Mouse (Mus musculus): ENCODE measurements at regions not wholly inside any gene's neighbourhood (a gene's known extent, or its start where the extent isn't known, plus 50 kb on each side); places are given as distances from the start of the nearest gene placed in this dataset.

DNA sequence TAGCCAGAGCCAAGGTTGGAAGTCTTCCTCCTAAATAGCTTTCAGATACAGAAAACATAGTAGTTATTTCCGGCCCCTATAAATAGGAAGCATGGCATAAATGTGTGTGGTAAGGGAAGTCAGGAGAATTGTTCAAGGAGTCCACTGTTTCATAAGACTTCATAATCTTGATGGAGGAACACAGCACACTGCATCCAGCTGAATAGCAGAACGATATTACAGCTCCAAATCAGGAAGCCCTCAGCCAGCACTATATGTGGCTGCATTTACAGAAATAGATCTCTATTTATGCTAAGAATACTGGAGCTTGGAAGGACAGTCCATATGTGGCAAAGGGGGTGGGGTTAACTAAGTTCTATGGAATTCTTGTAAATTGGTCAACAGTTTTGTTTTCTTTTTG lies 371.1 kb downstream of the Elavl2 start:
- DNase-seq, result no peak

DNA sequence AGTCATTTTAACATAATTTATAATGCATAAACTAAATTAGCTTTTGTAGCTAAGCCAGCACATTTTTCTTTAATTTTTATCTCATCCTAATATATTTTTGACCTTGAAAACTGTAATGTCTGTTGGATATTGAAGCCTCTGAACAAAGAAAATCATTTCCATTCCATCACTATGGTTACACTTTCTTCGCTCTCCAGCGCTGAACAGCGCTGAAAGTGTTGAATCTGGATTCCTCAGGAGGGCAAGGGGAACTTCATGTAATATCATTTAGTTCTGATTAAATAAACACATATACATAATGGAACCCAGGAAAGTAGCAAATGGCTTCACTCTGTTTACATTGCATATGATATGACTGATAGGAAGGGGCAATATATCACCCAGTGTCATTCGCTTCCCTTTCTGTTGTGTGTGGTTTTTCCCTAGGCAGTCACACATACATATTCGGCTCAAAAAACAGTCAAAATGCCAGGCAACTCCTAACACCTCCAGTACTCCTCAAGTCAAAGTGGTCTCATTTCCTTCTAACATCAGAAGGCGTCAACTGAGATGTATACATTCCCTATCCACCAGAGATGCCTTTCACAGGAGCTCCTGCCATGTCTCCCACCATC lies 372.5 kb downstream of the Elavl2 start:
- DNase-seq, result no peak

DNA sequence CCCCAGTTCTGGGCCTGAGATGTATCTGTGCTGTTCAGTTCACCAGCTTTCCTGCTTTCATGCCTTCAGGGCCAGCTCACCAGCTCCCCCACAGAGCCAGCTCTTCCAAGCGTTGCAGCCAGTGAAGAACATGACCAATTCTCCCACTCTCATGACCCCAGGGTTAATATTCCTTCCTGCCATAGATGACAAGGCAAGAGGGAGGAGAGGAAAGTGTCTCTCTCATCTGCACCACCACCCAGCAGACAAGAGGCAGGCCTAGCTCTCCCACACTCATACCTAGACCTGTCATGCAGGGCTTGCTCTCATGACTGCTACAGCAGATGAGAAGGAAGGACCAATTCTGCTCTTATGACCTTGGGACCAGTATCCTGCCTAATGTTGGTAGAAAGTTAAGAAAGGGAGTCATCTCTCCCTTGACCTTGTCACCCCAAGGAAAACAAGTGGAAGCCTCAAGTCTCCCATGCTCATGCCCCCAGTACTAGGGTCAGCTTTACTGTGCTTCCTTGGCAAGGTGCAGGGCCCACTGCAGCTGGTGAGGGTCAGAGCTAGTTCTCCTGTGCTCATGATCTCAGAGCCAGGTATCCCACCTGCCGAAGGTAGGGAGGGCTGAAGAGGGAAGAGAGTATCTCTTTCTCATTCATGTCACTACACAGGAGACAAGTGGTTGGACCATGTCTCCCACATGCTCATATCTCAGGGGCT lies 404.0 kb downstream of the Elavl2 start:
- no peak for DNase-seq

DNA sequence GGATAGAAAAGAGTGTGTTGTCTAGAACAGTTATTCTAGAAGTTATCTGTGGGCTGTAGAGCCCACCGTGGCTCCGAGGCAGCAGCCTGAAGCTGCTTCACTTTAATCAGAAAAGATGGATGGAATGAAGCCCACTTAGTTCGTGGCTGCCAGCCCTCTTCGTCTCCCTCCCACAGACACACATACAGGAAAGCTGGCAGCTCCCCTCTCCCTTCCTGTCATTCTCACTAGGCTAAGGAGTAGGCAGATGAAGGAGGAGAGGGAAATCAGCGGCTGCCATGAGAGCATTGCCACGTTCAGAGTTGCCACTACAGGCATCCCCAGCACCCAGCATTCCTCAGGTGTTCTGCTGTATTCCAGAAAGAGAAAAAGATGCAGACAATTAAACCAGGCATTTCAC lies 435.9 kb downstream of the Elavl2 start:
- no peak for DNase-seq

DNA sequence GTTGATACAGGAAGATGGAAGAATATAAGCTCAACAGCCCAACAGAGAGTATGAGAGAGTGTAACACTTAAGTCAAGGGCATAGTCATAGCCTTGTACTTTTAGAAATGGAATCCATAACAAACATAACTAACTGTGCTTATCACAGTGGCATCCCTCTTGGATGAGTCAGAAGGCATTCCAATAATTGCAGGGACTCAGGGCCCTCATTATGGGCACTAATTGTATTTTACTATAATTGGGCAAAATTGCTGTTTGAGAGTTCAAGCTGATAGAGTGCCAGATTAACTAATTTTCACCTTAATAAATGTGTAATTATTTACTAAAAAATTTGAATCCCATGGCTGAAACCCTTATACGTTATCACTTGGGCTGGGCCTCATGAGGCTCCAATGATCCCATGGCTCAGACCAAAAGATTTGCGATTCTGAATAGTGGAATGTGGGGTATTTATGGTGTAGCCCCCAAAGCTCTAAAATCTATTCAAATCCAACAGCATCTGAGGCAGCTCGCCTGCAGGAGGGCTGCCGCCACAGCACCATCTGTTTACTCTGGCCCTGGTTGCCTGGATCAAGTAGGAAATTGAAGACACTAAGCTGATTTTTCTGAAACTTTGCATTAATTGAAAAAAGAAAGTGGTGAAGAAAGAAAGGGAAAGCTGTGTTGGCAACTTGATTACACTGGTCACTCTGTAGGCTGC lies 456.7 kb downstream of the Elavl2 start:
- DNase-seq, result no peak

DNA sequence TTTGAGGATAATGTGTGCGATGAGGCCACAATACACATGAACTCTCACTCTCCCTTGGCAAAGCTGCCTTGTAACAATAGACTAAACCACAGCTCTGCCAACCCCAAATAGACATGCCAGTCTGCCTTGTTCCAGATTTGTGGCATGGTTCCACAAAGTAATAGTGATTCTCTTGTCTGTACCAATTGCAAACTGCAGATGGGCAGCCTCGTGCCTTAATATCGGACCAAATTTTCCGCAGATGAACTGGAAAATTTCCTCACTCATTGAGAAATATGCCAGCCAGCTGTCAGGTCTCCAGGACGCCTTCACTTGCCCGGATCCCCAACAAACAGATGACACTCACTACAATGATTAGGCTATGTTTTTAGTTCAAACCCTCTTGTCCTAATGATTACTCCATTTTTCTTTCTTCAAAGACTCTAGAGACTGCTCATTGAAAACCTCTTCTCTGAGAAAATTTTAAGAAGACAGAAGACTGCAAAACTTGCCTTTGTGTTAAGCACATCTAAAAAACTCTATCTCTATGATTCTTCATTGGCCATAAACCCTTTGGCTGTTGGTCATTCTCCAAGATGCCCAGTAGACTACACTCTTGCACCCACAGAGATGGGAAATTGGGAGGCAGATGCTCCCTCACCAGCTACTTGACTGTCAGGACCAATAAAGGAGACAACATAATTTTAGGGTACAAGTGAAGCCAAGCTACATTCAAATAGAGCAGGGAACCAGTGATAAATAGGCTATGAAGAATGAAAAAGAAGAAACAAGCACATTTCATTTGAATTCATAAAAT lies 483.1 kb downstream of the Elavl2 start:
- no peak for DNase-seq

DNA sequence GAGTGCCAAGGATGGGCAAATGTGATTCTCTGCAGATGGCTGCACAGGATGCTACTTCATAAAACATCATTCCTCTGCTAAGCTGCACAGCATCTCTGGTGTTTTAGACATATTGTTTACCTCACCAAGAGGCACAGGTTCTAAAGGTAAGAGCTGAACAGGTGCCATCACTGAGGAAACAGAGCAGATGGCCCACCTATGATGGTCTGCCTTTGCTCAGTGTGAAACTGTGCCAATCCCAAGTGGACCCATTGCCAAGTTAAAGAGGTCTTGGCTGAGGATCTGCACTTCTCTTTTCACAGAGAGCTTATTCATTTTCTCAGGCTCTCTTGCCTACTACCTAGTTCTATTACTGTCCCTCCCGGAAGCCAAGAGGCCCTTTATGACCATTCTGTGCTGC lies 494.3 kb downstream of the Elavl2 start:
- no peak for DNase-seq

DNA sequence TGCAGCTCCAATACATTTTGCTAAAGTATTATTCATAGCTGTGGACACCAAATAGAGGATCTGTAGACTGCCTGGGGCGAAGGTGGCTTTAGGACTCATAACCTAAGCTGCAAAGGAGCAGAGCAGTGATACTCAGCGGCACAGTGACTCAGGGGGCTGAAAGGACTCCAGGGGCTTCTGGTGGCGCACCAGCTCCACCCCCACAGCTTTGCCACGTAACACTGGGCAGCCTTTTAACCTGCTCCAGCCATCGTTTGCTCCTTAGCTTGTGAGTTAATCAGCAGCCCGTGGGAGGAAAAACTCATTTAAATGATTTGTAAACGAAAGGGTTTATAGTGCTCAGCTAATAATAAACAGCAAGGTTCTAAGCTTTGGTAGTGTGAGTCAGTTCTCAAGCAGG lies 532.4 kb downstream of the Elavl2 start:
- no peak for DNase-seq

DNA sequence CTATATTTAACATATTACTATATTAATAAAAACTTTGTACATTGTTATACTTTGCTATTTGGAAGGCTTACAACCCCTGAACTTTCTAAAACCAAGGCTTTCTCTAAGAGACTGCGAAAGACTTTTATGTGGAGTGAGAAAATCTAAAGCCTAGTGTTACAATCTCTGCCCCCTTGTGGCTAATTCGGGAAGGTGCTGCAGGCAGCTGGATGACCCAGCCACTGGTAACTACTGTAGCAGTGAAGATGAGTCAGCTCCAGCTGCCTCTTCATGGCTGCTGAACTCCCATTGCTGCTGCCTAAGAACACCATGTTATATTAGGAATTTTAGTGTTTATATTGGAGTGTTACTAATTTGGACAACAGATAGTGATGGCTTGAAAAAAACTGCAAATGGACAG lies 539.7 kb downstream of the Elavl2 start:
- peak; percentile 15 for DNase-seq

DNA sequence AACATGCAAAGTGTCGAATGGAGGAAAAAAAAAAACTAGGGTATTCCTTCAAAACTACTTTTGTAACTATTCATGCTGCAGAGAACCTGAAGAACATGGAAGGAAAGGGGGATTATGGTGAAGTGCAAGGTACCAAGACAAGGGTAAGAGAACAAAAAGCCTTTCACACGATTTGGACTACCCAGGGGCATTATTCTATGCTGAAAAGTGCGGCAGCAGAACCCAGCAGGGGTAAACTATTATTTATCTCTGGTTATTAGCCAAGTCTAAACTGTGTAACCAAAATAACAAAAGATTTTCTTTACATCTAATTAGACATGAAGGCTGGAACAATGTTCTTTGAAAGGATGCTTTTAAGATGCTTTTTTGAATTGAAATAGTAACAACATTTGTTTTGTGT lies 560.8 kb downstream of the Elavl2 start:
- DNase-seq, result no peak

DNA sequence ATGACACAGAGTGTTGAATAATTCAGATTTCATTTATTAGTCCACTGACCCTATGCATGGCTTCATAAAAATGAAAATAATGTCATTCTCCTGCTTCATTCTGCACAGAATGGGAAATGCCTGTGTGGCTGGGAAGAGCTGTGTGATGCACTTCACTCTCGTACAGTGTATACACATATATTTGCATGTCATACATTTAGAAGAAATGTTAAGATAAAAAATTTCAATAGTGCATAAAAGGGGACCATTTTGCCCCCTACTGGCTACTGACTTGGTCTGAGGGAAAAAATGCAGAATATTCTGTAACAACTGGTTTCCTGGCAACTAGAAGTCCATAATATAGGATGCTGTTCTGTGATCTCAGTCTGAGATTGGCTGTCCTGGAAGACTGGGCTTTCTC lies 580.5 kb downstream of the Zfp352 start:
- no peak for DNase-seq

DNA sequence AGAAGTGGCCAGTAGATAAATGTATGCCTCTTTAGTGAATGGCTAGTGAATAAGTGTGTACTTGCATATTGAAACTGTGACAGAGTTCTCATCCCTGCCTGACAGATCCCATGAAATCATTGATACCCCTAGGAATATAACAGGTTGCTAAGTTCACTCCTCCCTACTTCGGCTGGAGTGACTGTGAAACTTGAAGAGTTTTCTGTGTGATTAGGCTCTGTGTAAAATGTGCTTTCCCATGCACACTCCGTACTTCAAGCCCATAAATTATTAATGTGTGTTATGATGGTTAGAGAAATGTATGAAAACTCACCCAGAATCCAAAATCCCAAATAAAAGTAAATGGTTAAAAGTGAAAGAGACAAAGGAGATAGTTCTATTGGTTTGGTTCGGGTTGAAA lies 580.0 kb downstream of the Zfp352 start:
- DNase-seq, result no peak

DNA sequence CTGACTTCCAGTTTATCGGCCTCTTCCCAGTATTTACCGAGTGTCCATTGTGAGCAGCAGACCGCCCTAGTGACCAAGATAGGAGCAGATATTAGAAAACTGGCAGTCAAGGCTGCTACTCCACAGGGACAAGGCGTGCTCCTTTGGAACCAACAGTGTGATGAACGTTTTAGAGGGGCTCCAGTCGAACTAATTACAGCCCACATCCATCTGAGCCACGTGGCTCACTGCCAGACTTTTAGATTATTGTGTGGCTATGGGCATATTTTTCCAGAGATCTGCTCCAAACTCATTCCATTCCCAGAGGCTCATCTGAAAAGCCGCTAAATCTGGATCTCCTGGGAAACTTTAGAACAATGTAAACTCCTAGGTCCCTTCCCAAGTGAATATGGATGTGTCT lies 578.9 kb downstream of the Zfp352 start:
- DNase-seq, result no peak

Measured in gastrocnemius, postnatal 10 days (tissue).